Mouse (Mus musculus): ENCODE results near the gene Clec18a. TPM values are rescaled to one million over a fixed set of nuclear protein-coding genes. Genes with fewer than 3 reads are reported as not detected.
"Not testable (repeated sequence)": the region's sequence is repeated elsewhere in the genome, so short reads cannot be mapped to it uniquely, and the experiment has no call there.

Clec18a gene
- 0.52 and 0.88 TPM in 2 replicates for polyA plus RNA-seq (2014; fragmentation: Nextera tagmentation; extraction: Ambion mirVana)

DNA sequence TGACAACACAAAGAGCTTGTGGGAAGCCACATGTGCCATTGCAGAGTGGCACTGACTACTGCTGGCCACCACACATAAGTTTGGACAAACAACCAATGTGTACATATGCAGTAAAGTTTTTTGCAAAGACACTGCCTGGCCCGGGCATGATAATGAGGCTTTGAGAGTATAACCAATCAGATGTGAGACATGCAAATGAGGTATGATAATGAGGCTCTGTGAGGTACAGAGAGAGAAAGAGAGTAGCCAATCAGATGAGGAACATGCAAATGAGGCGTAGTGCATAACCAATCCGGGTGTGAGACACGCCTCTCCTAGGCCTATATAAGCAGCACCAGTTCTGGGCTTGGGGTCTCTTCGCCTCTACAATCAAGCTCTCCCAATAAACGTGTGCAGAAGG lies at the start of gene Clec18a:
Clec18a (minus strand) TSS at position 101 of the 400 bp plus-strand sequence.
- H3K9me3 ChIP-seq (ENCODE audit: control insufficient read depth, low read length); H3K4me2 ChIP-seq (replicated peaks; ENCODE audit: low read depth, low read length); H3K4me3 ChIP-seq (ENCODE audit: low read depth, low read length); ATAC-seq (ENCODE audit: low FRiP score); H3K4me1 ChIP-seq (replicated peaks; ENCODE audit: control insufficient read depth, insufficient read depth, low read length); H3K27ac ChIP-seq (ENCODE audit: low read depth, low read length); H3K27me3 ChIP-seq (ENCODE audit: control insufficient read depth, insufficient read depth, low read length); DNase-seq (ENCODE audit: low spot score); H3K36me3 ChIP-seq (ENCODE audit: control insufficient read depth, insufficient read depth, low read length); H3K9ac ChIP-seq (ENCODE audit: low read depth, low read length): not testable (repeated sequence)
- WGBS: 79% methylated on average over 4 of the region's 6 CpGs

DNA sequence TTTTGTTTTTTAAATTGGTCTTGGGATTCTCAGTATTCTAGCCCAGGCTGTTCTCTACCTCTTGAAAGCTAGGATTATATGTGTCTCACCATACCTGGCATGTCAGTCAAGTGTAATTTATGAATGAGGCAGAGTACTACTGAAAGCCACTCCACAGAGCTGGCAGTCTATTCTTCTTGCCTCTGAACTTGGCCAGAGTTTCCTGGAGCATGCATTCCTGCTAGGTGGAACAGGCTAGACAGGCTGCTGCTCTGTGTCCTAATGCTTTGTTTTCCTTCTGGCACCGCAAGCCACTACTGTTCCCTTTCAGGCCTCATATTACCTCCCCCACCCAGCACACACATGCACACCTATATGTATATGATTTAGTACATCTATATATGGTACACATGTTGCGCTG lies 38.5 kb upstream of the Clec18a start:
- DNase-seq (ENCODE audit: low spot score): no peak

DNA sequence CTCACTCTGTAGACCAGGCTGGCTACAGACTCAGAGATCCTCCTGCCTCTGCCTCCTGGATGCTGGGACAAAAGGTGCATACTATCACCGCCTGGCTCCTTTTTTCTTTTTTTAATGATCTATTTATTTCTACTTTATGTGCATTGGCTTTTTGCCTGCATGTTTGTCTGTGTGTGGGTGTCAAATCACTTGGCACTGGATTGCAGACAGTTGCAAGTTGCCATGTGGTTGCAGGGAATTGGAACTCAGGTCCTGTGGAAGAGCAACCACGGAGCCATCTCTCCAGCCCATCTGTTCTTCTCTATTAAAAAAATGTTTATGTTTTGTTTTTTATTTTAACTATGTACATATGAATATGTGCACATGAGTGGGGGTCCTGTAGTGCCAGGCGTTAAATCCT lies 27.3 kb upstream of the Clec18a start:
- Histone ChIP-seq H3K4me3 (ENCODE audit: low read depth, low read length) (no peak overlapping the region), H3K36me3 (ENCODE audit: control insufficient read depth, insufficient read depth, low read length) (peaks cover 4% of the 10 kb centered on the region; the same call in 1 of the 2 replicates), H3K4me2 (replicated peaks; ENCODE audit: low read depth, low read length) (no peak overlapping the region), H3K9ac (ENCODE audit: low read depth, low read length) (no peak overlapping the region), H3K27me3 (ENCODE audit: control insufficient read depth, insufficient read depth, low read length) (no peaks in the 10 kb centered on the region), H3K27ac (ENCODE audit: low read depth, low read length) (no peak overlapping the region), H3K4me1 (replicated peaks; ENCODE audit: control insufficient read depth, insufficient read depth, low read length) (no peaks in the 10 kb centered on the region), H3K9me3 (ENCODE audit: control insufficient read depth, low read length) (no peaks in the 10 kb centered on the region)
- no peak for ATAC-seq (ENCODE audit: low FRiP score)
- DNase-seq (ENCODE audit: low spot score): no peak
- WGBS: 91% methylated on average over 3 of the region's 3 CpGs

More for the DNA sequence above, 38.5 kb upstream of the Clec18a start:
- Histone ChIP-seq H3K27ac (ENCODE audit: low read depth, low read length) (no peak overlapping the region), H3K9ac (ENCODE audit: low read depth, low read length) (no peak overlapping the region), H3K4me1 (replicated peaks; ENCODE audit: control insufficient read depth, insufficient read depth, low read length) (no peaks in the 10 kb centered on the region), H3K27me3 (ENCODE audit: control insufficient read depth, insufficient read depth, low read length) (no peaks in the 10 kb centered on the region), H3K4me2 (replicated peaks; ENCODE audit: low read depth, low read length) (no peak overlapping the region), H3K9me3 (ENCODE audit: control insufficient read depth, low read length) (no peaks in the 10 kb centered on the region), H3K4me3 (ENCODE audit: low read depth, low read length) (no peak overlapping the region), H3K36me3 (ENCODE audit: control insufficient read depth, insufficient read depth, low read length) (0 out of 2 replicates have a peak, but pooled peaks cover 2% of the 10 kb centered on the region)
- 94% methylated on average over 2 of the region's 2 CpGs for WGBS
- no peak for ATAC-seq (ENCODE audit: low FRiP score)

DNA sequence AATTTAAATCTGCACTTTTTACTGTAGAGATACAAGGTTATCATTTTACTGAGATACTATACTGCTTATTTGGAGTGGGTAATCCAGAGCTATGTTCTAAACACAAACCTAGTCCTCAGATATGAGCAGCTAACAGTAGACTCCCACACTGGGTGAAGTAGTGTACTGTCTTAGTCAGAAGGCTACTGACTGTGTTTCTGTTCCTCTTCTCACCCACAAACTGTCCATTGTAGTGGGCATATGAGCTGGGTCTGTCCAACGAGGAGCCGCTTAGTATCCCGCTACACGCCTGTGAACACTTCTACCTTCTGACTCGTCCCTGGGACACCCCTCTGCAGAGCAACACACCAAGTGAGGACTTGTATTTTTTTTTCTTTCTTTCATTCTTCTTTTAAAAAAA lies 22.7 kb upstream of the Clec18a start:
- no peaks in the 10 kb centered on the region for H3K9me3 ChIP-seq (ENCODE audit: control insufficient read depth, low read length)
- no peak overlapping the region for H3K27ac ChIP-seq (ENCODE audit: low read depth, low read length)
- H3K4me3 ChIP-seq (ENCODE audit: low read depth, low read length): no peak overlapping the region
- no peaks in the 10 kb centered on the region for H3K36me3 ChIP-seq (ENCODE audit: control insufficient read depth, insufficient read depth, low read length)
- no peak for DNase-seq (ENCODE audit: low spot score)
- no peaks in the 10 kb centered on the region for H3K27me3 ChIP-seq (ENCODE audit: control insufficient read depth, insufficient read depth, low read length)
- no peak overlapping the region for H3K9ac ChIP-seq (ENCODE audit: low read depth, low read length)
- 95% methylated on average over 5 of the region's 5 CpGs for WGBS
- no peak for ATAC-seq (ENCODE audit: low FRiP score)
- no peaks in the 10 kb centered on the region for H3K4me1 ChIP-seq (replicated peaks; ENCODE audit: control insufficient read depth, insufficient read depth, low read length)
- no peak overlapping the region for H3K4me2 ChIP-seq (replicated peaks; ENCODE audit: low read depth, low read length)

DNA sequence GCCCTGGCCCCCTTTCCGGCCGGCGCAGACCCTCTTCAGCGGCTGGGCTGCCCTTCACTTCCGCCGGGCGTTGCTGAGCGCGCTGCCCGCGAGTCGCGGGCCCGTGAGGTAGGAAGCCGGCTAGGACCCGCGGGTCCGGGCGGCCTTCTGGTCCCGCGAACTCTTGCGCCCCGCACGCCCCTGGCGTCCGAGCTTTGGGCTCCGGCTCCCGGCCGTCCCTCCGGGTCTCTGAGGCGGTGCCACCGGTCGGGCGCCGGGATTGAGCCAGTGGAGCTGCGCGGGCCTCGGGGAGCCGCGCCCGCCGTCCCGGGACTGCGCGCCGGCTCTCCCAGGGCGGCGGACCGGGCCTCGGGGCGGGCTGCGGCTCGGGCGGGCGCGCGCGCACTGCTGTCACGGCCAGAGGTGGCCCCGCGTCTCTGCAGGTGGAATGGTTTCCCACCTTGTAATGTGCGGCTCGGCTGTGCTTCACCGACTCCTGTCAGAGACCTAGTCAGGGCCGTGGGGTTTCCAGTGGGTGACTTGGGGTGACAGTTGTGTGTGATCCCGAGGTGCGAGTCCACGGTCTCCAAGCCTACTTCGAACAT lies 2.6 kb upstream of the Clec18a start:
- ATAC-seq (ENCODE audit: low FRiP score) (peak; percentile 57), DNase-seq (ENCODE audit: low spot score) (peak; percentile 31)
- H3K4me2 ChIP-seq (replicated peaks; ENCODE audit: low read depth, low read length): peak overlapping the region; percentile 64
- H3K9ac ChIP-seq (ENCODE audit: low read depth, low read length): peak overlapping the region; percentile 66
- H3K4me3 ChIP-seq (ENCODE audit: low read depth, low read length): peak overlapping the region; percentile 60
- H3K27me3 ChIP-seq (ENCODE audit: control insufficient read depth, insufficient read depth, low read length); H3K4me1 ChIP-seq (replicated peaks; ENCODE audit: control insufficient read depth, insufficient read depth, low read length); H3K36me3 ChIP-seq (ENCODE audit: control insufficient read depth, insufficient read depth, low read length); H3K27ac ChIP-seq (ENCODE audit: low read depth, low read length); H3K9me3 ChIP-seq (ENCODE audit: control insufficient read depth, low read length): not testable (repeated sequence)
- 3% methylated on average over 8 of the region's 69 CpGs for WGBS

DNA sequence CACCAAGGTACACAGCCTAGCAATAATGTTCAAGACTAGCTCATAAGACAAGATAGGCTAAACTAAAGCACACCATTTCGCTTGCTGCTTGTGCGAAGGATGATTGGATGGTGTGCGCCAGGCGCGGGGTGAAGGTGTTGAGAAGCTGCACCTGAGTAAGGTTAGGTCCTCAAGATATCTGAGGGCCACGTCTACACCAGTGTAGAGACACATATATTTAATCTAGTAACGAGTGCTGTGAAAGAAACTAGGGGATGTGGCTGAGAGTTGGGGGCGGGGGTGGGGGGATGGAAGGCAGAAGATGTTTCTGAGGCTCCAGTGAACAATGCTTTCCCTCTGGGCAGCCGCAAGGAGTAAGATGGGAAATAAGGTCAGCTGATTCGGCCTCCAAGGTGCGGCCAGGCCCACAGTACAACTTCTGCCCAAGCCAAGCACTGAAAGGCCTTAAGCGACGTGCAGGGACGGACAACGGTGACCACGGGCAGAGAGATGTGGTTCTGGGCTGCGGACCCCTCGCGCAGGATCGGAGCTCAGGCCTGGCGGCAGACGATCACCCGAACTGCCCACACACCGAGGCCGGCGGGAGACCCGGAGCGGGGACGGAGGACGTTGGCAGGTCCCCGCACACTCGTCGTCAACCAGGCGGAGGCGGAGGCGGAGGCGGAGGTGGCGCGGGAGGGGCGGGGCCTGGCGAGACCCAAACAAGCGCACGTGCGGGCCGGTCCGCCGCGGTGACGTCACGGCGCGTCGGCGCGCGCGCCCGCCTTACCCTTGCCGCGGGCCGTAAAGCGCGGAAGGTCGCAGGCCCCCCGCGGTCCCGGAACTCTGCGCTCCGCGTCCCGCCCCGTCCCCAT lies 1.9 kb upstream of the Clec18a start, which contains the start of gene Pdpr:
Pdpr (plus strand) TSS at position 766 of the 854 bp plus-strand sequence.
- no peaks in the 10 kb centered on the region for H3K4me1 ChIP-seq (replicated peaks; ENCODE audit: control insufficient read depth, insufficient read depth, low read length)
- peak within 1 kb of the TSS; percentile 66 for H3K9ac ChIP-seq (ENCODE audit: low read depth, low read length)
- H3K9me3 ChIP-seq (ENCODE audit: control insufficient read depth, low read length): no peaks in the 10 kb centered on the region
- H3K4me3 ChIP-seq (ENCODE audit: low read depth, low read length): peak within 1 kb of the TSS; percentile 60
- 12% methylated on average over 29 of the region's 72 CpGs for WGBS
- DNase-seq (ENCODE audit: low spot score) (peak; percentile 91), ATAC-seq (ENCODE audit: low FRiP score) (peak; percentile 95)
- H3K36me3 ChIP-seq (ENCODE audit: control insufficient read depth, insufficient read depth, low read length): no peaks in the 10 kb centered on the region
- H3K27ac ChIP-seq (ENCODE audit: low read depth, low read length): no peak within 1 kb of the TSS; the same call in 1 of the 2 replicates
- H3K27me3 ChIP-seq (ENCODE audit: control insufficient read depth, insufficient read depth, low read length): no peaks in the 10 kb centered on the region
- H3K4me2 ChIP-seq (replicated peaks; ENCODE audit: low read depth, low read length): peak within 1 kb of the TSS; percentile 64

DNA sequence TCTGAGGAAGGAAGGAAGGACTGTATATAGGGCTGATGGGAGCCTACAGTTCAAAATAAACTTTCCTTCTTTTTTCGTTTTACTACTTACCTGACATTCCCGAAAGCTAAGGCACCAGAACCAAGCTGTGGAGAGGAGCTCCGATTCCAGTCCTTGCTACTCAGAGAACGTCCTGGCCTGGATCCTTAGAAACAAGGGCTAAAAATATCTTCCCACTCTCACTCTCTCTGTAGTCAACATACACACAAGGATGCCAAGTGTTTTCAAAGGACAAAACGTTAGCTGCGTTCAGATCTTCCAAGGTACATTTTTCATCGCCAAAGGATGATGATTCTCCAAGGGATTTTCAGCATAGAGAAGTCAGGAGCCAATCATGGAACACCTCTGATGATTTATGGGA lies 520 bp downstream of the Clec18a start:
- no peaks in the 10 kb centered on the region for H3K27me3 ChIP-seq (ENCODE audit: control insufficient read depth, insufficient read depth, low read length)
- no peak overlapping the region for H3K4me2 ChIP-seq (replicated peaks; ENCODE audit: low read depth, low read length)
- H3K36me3 ChIP-seq (ENCODE audit: control insufficient read depth, insufficient read depth, low read length): no peaks in the 10 kb centered on the region
- no peak overlapping the region for H3K4me3 ChIP-seq (ENCODE audit: low read depth, low read length)
- ATAC-seq (ENCODE audit: low FRiP score) (no peak), DNase-seq (ENCODE audit: low spot score) (no peak)
- no peak overlapping the region for H3K9ac ChIP-seq (ENCODE audit: low read depth, low read length)
- H3K9me3 ChIP-seq (ENCODE audit: control insufficient read depth, low read length): no peaks in the 10 kb centered on the region
- no peak overlapping the region for H3K27ac ChIP-seq (ENCODE audit: low read depth, low read length)
- H3K4me1 ChIP-seq (replicated peaks; ENCODE audit: control insufficient read depth, insufficient read depth, low read length): no peaks in the 10 kb centered on the region
- WGBS: 87% methylated on average over 7 of the region's 7 CpGs

DNA sequence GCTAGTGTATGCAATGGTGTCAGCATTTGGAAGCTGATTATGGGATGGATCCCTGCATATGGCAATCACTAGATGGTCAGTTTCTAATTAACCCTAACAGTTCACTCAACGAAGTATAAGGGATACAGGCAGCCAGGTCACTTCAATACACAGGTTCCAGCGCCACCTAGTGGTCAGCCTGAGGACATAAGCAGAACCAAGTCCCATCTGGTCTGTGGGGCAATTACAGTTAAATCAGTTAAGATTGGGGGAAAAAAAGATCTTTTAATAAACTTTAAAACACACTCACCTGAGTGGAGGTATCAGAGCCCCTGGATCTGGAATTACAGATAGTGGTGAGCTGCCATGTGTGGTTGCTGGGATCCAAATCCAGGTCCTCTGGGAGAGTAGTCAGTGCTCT lies 2.1 kb downstream of the Clec18a start:
- Histone ChIP-seq H3K36me3 (ENCODE audit: control insufficient read depth, insufficient read depth, low read length) (no peaks in the 10 kb centered on the region), H3K9me3 (ENCODE audit: control insufficient read depth, low read length) (no peaks in the 10 kb centered on the region), H3K27me3 (ENCODE audit: control insufficient read depth, insufficient read depth, low read length) (no peaks in the 10 kb centered on the region), H3K9ac (ENCODE audit: low read depth, low read length) (no peak overlapping the region), H3K4me3 (ENCODE audit: low read depth, low read length) (no peak overlapping the region), H3K4me1 (replicated peaks; ENCODE audit: control insufficient read depth, insufficient read depth, low read length) (no peaks in the 10 kb centered on the region), H3K27ac (ENCODE audit: low read depth, low read length) (no peak overlapping the region), H3K4me2 (replicated peaks; ENCODE audit: low read depth, low read length) (no peak overlapping the region)
- 2% methylated on average over 2 of the region's 2 CpGs for WGBS
- DNase-seq (ENCODE audit: low spot score) (peak; percentile 85), ATAC-seq (ENCODE audit: low FRiP score) (no peak)
